Mouse (Mus musculus): ENCODE measurements around the gene Ggps1.
"Not testable (repeated sequence)": the region's sequence is repeated elsewhere in the genome, so short reads cannot be mapped to it uniquely, and the experiment has no call there.

Ggps1 gene

GRCm38 (mm10) chr13:14038911-14039291 lies 24.4 kb downstream of the Ggps1 start:
- DNase-seq (ENCODE audit: low read depth, low spot score): no peak

GRCm38 (mm10) chr13:14035875-14036630 lies 27.2 kb downstream of the Ggps1 start:
- peak; percentile 6 for DNase-seq (ENCODE audit: low read depth, low spot score)

- not testable (repeated sequence) for DNase-seq (ENCODE audit: low read depth, low spot score)
These were observed 27.9 kb downstream of the Ggps1 start for GRCm38 (mm10) chr13:14035352-14035751.

DNA sequence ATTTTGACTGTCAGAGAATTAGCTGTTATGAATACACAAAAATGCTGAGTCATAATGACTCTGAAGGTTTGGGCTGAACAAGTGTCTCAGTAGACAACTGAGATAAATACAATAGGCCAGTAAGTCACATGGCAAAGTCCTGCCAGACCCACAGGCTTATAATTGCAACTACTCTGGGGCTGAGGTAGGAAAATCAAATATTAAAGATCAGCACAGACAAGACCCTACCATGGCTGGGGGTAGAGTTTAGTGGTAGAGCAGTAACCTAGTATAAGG lies 29.3 kb downstream of the Ggps1 start:
- peak; percentile 6 for DNase-seq (ENCODE audit: low read depth, low spot score)

- no peak for DNase-seq (ENCODE audit: low read depth, low spot score)
These were observed 29.8 kb downstream of the Ggps1 start for GRCm38 (mm10) chr13:14033309-14034072.

GRCm38 (mm10) chr13:14026154-14026820 lies 37.0 kb downstream of the Ggps1 start:
- DNase-seq (ENCODE audit: low read depth, low spot score): no peak

DNA sequence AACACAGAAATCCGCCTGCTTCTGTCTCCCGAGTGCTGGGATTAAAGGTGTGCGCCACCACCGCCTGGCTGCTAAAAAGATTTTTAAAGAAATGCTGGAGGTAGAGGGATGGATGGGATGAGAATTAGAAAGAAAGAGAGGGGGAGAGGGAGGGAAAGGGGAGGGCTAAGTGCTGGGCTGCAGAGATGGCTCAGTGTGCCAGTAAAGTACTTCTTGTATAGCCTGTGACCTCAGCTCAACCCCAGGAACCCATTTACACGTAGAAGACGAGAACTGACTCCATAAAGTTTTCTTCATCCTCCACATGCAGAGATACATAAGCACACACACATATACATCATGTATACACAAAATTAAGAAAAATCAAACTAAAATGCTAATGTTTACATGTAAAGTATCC lies 37.7 kb downstream of the Ggps1 start:
- no peak for DNase-seq (ENCODE audit: low read depth, low spot score)

- not testable (repeated sequence) for DNase-seq (ENCODE audit: low read depth, low spot score)
These were observed 41.9 kb downstream of the Ggps1 start for GRCm38 (mm10) chr13:14021417-14021816.

GRCm38 (mm10) chr13:14018852-14019251 lies 44.4 kb downstream of the Ggps1 start:
- DNase-seq (ENCODE audit: low read depth, low spot score): no peak

- DNase-seq (ENCODE audit: low read depth, low spot score): no peak
These were observed 45.0 kb downstream of the Ggps1 start for GRCm38 (mm10) chr13:14018283-14018682.

DNA sequence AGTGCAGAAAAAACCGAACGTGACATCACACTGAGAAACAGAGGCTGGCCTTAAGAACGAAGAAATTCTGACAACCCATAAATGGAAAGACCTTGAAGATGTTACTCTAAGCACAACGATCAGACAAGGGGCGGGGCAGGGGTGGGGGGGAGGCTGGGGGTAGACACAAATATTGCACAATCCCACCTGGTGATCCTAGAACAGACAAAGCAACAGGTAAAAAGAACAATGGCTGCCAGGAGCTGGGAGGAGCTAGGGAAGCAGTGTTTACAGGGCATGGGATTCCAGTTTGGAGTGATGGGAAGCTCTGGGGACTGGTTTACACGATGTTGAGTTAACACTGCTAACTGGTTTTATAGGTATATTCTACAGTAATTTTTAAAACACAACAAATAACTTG lies 47.7 kb downstream of the Ggps1 start:
- no peak for DNase-seq (ENCODE audit: low read depth, low spot score)

DNA sequence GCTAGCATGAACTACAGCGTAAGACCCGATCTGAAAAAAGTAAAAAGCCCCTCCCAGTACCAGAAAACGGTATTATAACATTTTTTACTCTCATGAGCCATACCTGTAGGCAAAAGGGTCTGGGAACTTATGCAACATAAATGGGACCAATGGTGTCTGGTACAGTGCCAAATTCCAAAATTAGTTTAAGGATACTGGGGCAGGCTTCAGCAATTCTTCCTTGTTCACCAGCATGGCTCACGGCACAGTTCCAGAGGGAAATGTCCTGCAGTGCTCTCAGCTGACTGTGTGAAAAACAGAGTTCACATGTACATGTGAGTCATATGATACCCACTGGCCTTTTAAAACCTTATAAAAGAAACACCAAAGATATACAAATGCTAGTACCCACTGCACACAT lies 48.7 kb downstream of the Ggps1 start:
- peak; percentile 65 for DNase-seq (ENCODE audit: low read depth, low spot score)

DNA sequence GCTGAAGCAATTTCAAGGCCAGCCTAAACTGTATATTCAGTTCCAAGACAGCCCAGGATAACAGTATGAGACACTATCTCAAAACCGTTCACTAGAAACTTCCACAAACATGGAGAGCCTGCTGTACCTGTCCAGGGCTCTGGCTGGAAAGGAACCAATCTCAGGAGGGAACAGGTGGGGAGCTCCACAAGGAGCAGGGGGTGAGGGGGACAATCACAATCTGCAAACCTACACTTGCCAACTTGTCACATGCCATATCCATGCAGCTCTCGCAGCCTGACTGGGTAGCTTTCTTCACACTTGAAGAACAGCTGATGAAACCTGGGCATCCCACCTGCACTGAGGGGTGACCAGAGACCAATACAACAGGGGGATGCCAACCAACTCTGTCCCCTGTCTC lies 49.3 kb downstream of the Ggps1 start:
- peak; percentile 69 for DNase-seq (ENCODE audit: low read depth, low spot score)

DNA sequence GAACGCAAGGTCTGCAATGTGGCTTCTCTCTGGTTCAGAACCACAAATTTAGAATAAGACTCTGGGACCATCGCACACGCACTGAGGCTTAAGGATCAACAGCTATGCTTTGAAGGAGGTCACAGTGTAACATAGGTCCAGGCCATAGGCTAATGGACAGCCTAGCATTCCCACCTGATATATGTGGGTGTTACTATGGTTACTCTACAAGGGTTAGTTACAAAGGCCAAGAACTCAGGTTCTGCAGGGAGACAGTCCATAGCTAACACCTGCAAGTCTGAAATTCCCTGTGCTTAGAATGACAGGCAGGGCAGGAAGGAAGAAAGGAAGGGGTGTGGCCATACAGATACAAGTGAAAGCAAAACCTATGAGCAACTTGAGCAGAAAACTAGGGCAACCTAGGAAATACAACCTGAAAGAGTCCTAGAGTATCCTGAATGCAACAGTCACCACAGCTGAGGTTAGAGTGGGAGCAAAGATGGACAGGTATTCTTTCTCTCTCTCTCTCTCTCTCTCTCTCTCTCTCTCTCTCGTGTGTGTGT lies 51.8 kb downstream of the Ggps1 start:
- no peak for DNase-seq (ENCODE audit: low read depth, low spot score)

DNA sequence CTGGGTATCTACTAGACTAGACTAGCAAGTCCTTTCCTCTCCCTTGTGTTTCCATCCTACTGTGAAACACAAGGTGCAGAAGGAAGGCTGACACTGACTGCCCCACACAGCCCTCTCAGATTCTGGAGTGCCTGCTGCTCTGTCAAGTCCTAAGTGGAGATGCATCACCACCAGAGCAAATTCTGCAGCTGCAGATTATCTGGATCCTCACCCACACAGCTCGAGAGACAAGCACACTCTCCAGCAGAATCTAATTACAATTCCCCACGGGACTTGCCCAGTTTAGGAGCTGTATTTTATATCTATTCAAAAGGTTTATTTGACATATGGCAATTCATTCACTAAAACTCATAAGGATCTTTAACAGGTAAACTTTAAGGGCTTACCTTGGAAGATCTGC lies 57.2 kb downstream of the Ggps1 start:
- peak; percentile 73 for DNase-seq (ENCODE audit: low read depth, low spot score)

GRCm38 (mm10) chr13:14004999-14005398 lies 58.3 kb downstream of the Ggps1 start:
- DNase-seq (ENCODE audit: low read depth, low spot score): no peak

DNA sequence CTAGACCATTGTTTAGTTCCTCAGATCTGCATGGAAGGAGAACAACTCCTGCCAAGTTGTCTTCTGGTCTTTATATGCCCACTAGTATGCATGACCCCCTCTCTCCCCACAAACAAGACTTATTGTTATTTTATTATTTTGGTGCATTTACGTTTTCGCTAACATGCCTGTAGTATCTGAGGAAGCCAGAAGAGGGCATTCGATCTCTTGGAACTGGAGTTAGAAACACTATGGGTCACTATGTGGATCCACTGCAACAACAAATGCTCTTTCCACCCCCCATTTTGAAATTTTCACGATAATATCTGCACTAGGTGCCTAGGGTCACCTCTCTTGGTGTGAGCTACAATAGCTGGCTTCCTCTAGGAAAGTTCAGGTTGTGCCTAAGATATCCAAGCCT lies 59.2 kb downstream of the Ggps1 start:
- peak; percentile 26 for DNase-seq (ENCODE audit: low read depth, low spot score)

DNA sequence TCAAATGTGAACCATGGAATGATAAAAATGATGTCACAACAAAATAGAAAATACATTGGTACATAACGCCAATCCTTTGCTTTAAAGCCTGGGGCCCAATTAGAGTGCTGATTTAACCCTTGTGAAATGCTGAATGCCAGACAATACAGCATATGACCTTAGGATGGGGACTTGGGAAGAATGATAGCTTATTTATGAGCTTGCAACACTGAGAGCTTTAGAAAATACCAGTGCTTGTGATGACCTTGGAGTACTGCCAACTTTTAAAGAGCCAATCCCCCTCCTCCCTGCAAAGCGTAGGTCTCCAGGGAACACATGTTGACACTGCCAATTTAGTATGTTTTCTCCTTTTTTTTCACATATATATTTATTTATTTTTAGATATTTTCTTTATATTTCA lies 60.6 kb downstream of the Ggps1 start:
- peak; percentile 20 for DNase-seq (ENCODE audit: low read depth, low spot score)

Measured in brain, adult 2 months (tissue).